Comparison of ENCODE assay signal across 22 mouse cellular contexts in genomic region chr2:46372847-46373461, GRCm38 (mm10).
DNase-seq lines count a peak whose midpoint lies in the region; TF ChIP-seq lines count a peak whose summit lies in the region.
"Had no signal": no experiment of that assay in that cellular context is flagged by ENCODE, and none has a peak within 500 bp of the region (broad histone marks: within the 10 kb centered on the region; RNA-seq: fewer than 3 reads in every experiment).

No protein-coding gene starts in this region.

- TF ChIP-seq EP300 in MEL (IDR thresholded peaks at IDR 0.05; ENCODE audit: low read depth in 1 of 2, low read length in 2 of 2) = peak in 1 of 2 experiments; percentile 48; a peak in 1 of 4 replicates

- TF ChIP-seq POLR2A in MEL (IDR thresholded peaks at IDR 0.05; ENCODE audit: control insufficient read depth in 1 of 2, insufficient read depth in 1 of 2, low read depth in 1 of 2, low read length in 2 of 2, poor library complexity in 1 of 2) (no peak), myocyte (IDR thresholded peaks at IDR 0.05; ENCODE audit: insufficient read length, low read depth) (no peak)

- DNase-seq in 416B (ENCODE audit: low read depth) = peak; percentile 89
- peak; percentile 12 for DNase-seq in MEL (ENCODE audit: low read depth, low spot score)
- DNase-seq in induced T-regulatory cell, adult 2 months (ENCODE audit: low read depth) = peak; percentile 45
- DNase-seq in kidney, postnatal 14 days = no peak
- no peak for DNase-seq in cerebellum, adult 11-12 months
- DNase-seq in cerebellum, adult 8-10 months = no peak
- DNase-seq: adrenal gland, postnatal 25 days; cerebellum, adult 9-11 months; cerebellum, postnatal 36 days; forebrain, postnatal 0 days; gastrocnemius, adult 2 months; gastrocnemius, postnatal 36 days; heart, adult 2 months; heart, postnatal 14 days had no signal

- H3K27me3 ChIP-seq in MEL (ENCODE audit: control insufficient read depth in 1 of 2, insufficient read depth in 2 of 2, low read length in 2 of 2) (no peaks in the 10 kb centered on the region), myocyte (ENCODE audit: control insufficient read depth, insufficient read depth, insufficient read length) (no peaks in the 10 kb centered on the region)
- H3K27me3 ChIP-seq: forebrain, embryonic 13.5 days; heart, embryonic 15.5 days; hindbrain, embryonic 13.5 days had no signal

- no peaks in the 10 kb centered on the region for H3K79me2 ChIP-seq in MEL (ENCODE audit: control insufficient read depth, insufficient read depth, low read length, poor library complexity)
- no peaks in the 10 kb centered on the region for H3K79me2 ChIP-seq in myocyte (ENCODE audit: control insufficient read depth, insufficient read depth)

- no peaks in the 10 kb centered on the region for H3K9me3 ChIP-seq in MEL (replicated peaks; ENCODE audit: insufficient read depth, low read length)
- H3K9me3 ChIP-seq: embryonic facial prominence, embryonic 10.5 days; forebrain, embryonic 13.5 days; G1E; heart, embryonic 15.5 days had no signal

- peaks cover 0 to 18% of the 10 kb centered on the region in 2 experiments; a peak in 2 of 4 replicates for H3K4me1 ChIP-seq in MEL (ENCODE audit: control insufficient read depth in 1 of 2, insufficient read depth in 2 of 2, low read length in 2 of 2)
- H3K4me1 ChIP-seq: embryonic facial prominence, embryonic 10.5 days; forebrain, embryonic 13.5 days; hindbrain, embryonic 13.5 days had no signal

- TF ChIP-seq CTCF in MEL (IDR thresholded peaks at IDR 0.05 in 2 of 3, conservative IDR thresholded peaks at IDR 0.05 in 1 of 3; ENCODE audit: control insufficient read depth in 1 of 3, insufficient read depth in 1 of 3, low read depth in 2 of 3, low read length in 3 of 3, poor library complexity in 1 of 3, severe bottlenecking in 1 of 3) = no peak

- no peak overlapping the region for H3K9ac ChIP-seq in MEL (ENCODE audit: control insufficient read depth, low read depth, low read length, poor library complexity, severe bottlenecking)
- H3K9ac ChIP-seq: forebrain, embryonic 13.5 days; forebrain, postnatal 0 days; heart, embryonic 15.5 days; hindbrain, embryonic 13.5 days had no signal

- H3K27ac ChIP-seq in MEL (ENCODE audit: control insufficient read depth, low read depth, low read length) = no peak overlapping the region
- H3K27ac ChIP-seq: embryonic facial prominence, embryonic 10.5 days; forebrain, embryonic 13.5 days; gastrocnemius, adult 2 months; heart, adult 2 months; heart, embryonic 15.5 days; hindbrain, embryonic 13.5 days; hindbrain, postnatal 0 days had no signal

- H3ac ChIP-seq in myocyte (ENCODE audit: control insufficient read depth, insufficient read length) = no peak overlapping the region

- no peak overlapping the region for H3K4me3 ChIP-seq in MEL (ENCODE audit: control insufficient read depth in 1 of 2, insufficient read depth in 1 of 2, low read depth in 2 of 2, low read length in 2 of 2)
- no peak overlapping the region for H3K4me3 ChIP-seq in myocyte
- H3K4me3 ChIP-seq: embryonic facial prominence, embryonic 10.5 days; forebrain, embryonic 13.5 days; gastrocnemius, adult 2 months; heart, adult 2 months; heart, embryonic 15.5 days; hindbrain, embryonic 13.5 days had no signal

- TF ChIP-seq RAD21 in MEL (IDR thresholded peaks at IDR 0.05; ENCODE audit: low read depth, low read length) = no peak

- H3K4me2 ChIP-seq in myocyte (ENCODE audit: low read depth) = no peak overlapping the region
- H3K4me2 ChIP-seq: forebrain, embryonic 13.5 days; heart, embryonic 11.5 days; heart, embryonic 15.5 days; hindbrain, embryonic 13.5 days had no signal

- H3K36me3 ChIP-seq in MEL (ENCODE audit: control insufficient read depth in 1 of 2, insufficient read depth in 2 of 2, low read length in 2 of 2) = peaks cover 0 to 24% of the 10 kb centered on the region in 2 experiments; a peak in 2 of 4 replicates
- H3K36me3 ChIP-seq in myocyte (ENCODE audit: control insufficient read depth, insufficient read depth) = no peaks in the 10 kb centered on the region
- H3K36me3 ChIP-seq: embryonic facial prominence, embryonic 10.5 days; G1E; heart, embryonic 15.5 days; hindbrain, embryonic 13.5 days had no signal

TF ChIP-seq in MEL, 35 proteins besides CTCF, POLR2A, EP300 and RAD21:
- TF ChIP-seq TAL1 (IDR thresholded peaks at IDR 0.05; ENCODE audit: low read length) (no peak), ETS1 (IDR thresholded peaks at IDR 0.05; ENCODE audit: low read depth, low read length) (peak; percentile 49), TCF12 (IDR thresholded peaks at IDR 0.05; ENCODE audit: low read depth, low read length) (0 out of 2 replicates have a peak, but pooled peaks have one; percentile 12)

TF ChIP-seq in myocyte, 11 proteins besides CTCF, POLR2A, EP300 and RAD21:
- TF ChIP-seq MYOG (IDR thresholded peaks at IDR 0.05; ENCODE audit: control insufficient read depth in 1 of 3, insufficient read depth in 1 of 3, insufficient read length in 2 of 3, low read depth in 2 of 3) = no peak
- TF ChIP-seq CEBPB (IDR thresholded peaks at IDR 0.05; ENCODE audit: insufficient read depth, poor library complexity, severe bottlenecking) = peak; percentile 55; the same call in 1 of the 2 replicates
- TF ChIP-seq SRF (IDR thresholded peaks at IDR 0.05; ENCODE audit: control insufficient read depth, insufficient read length, low read depth) = no peak
- no peak for TF ChIP-seq POLR2AphosphoS2 (IDR thresholded peaks at IDR 0.05; ENCODE audit: insufficient read length, low read depth)
- no peak for TF ChIP-seq E2F4 (IDR thresholded peaks at IDR 0.05; ENCODE audit: insufficient read depth)
- no peak for TF ChIP-seq MYOD1 (IDR thresholded peaks at IDR 0.05; ENCODE audit: control insufficient read depth in 1 of 3, insufficient read length in 2 of 3, low read depth in 2 of 3)

Comparison
In these comparisons a context has a peak if more than half of its experiments do, and no peak if none do; other contexts are left out.
1. DNase-seq: peak in 416B (single experiment), MEL (single experiment) and induced T-regulatory cell, adult 2 months (single experiment); none in kidney, postnatal 14 days (single experiment), cerebellum, adult 11-12 months (single experiment) and cerebellum, adult 8-10 months (single experiment).